Mouse (Mus musculus) midbrain, embryonic 16.5 days (tissue): ENCODE measurements around the gene Sqor. TPM values are rescaled to one million over a fixed set of nuclear protein-coding genes. Genes with fewer than 3 reads are reported as not detected.

Experiments used
- ATAC-seq: fragments of 200-750 bp; cut with Nextera tagmentation; 2 replicates; pipeline ENCODE4 v1.8.0; 2017; ENCODE audit warnings: moderate TSS enrichment
- H3K27ac ChIP-seq: fragments of 300-500 bp; sonication (generic); 2 replicates; pipeline ENCODE4 v1.5.1; 2014; ENCODE audit warnings: mild to moderate bottlenecking, low read length, mixed read lengths
- H3K27me3 ChIP-seq: fragments of 300-500 bp; sonication (generic); 2 replicates; pipeline ENCODE4 v1.6.1; 2014; ENCODE audit warnings: low read depth, low read length, mixed read lengths; ENCODE audit not compliant: control insufficient read depth, insufficient read depth
- H3K36me3 ChIP-seq: fragments of 300-500 bp; sonication (generic); 2 replicates; pipeline ENCODE4 v1.6.1; 2014; ENCODE audit warnings: mild to moderate bottlenecking, low read length, moderate library complexity, mixed read lengths; ENCODE audit not compliant: control insufficient read depth, insufficient read depth
- H3K4me1 ChIP-seq: fragments of 300-500 bp; sonication (generic); 2 replicates; pipeline ENCODE4 v1.6.1; 2014; ENCODE audit warnings: mild to moderate bottlenecking, low read length, mixed read lengths; ENCODE audit not compliant: control insufficient read depth, insufficient read depth
- H3K4me2 ChIP-seq: fragments of 300-500 bp; sonication (generic); 2 replicates; pipeline ENCODE4 v1.6.1; 2014; ENCODE audit warnings: mild to moderate bottlenecking, low read length, mixed read lengths
- H3K4me3 ChIP-seq: fragments of 300-500 bp; sonication (generic); 2 replicates; pipeline ENCODE4 v1.5.1; 2014; ENCODE audit warnings: low read depth, mild to moderate bottlenecking, low read length, moderate library complexity, mixed read lengths
- H3K9ac ChIP-seq: fragments of 300-500 bp; sonication (generic); 2 replicates; pipeline ENCODE4 v1.6.1; 2014; ENCODE audit warnings: low read depth, low read length, mixed read lengths
- H3K9me3 ChIP-seq: fragments of 300-500 bp; sonication (generic); replicated peaks from 2 replicates; pipeline ENCODE4 v1.6.1; 2014; ENCODE audit warnings: mild to moderate bottlenecking, low read length, mixed read lengths; ENCODE audit not compliant: control insufficient read depth, poor library complexity, severe bottlenecking
- WGBS: fragments of 180-500 bp; shearing (Covaris S2); extraction: QIAGEN DNeasy Blood & Tissue Kit; methylation state at CpG from one replicate; pipeline ENCODE4 v1.1.7; 2014; 5-methylcytosine and 5-hydroxymethylcytosine counted together
- polyA plus RNA-seq: library from polyadenylated mRNA; unstranded; fragments of >200 nt; fragmentation: Nextera tagmentation; extraction: Ambion mirVana; gene quantifications from 2 replicates; pipeline ENCODE4 v1.2.1, GENCODE M21; 2015

Gene Sqor
- polyA plus RNA-seq, 1 experiment from 2014 or later, result 2.4 TPM

DNA sequence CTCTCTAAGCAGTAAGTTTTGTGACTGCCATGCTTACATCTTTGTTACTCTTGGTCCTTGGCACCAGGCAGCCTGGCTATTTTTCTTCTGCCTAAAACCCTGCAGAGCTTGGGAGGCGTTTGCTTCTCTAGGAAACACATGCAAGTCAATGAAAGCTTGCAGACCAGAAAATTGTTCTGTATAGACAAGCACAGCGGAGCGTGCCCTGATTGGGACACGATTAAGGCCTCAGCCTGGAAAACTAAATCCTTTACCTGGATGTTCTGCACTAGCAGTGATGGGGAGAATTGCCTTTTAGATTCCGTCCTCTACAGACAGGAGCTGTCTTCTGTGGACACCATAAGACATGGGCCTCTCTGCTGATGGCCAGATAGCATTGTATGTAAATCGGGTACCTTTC lies 39.4 kb downstream of the Sqor start:
- no peak overlapping the region for H3K4me3 ChIP-seq
- H3K9me3 ChIP-seq, result no peaks in the 10 kb centered on the region
- WGBS, result 68% methylated on average over 6 of the region's 6 CpGs
- no peak overlapping the region for H3K4me2 ChIP-seq
- ATAC-seq, result no peak
- no peaks in the 10 kb centered on the region for H3K4me1 ChIP-seq
- no peak overlapping the region for H3K9ac ChIP-seq
- H3K27ac ChIP-seq, result no peak overlapping the region
- H3K36me3 ChIP-seq, result no peaks in the 10 kb centered on the region
- no peaks in the 10 kb centered on the region for H3K27me3 ChIP-seq

GRCm38 (mm10) chr2:122806040-122806439 lies 41.0 kb downstream of the Sqor start:
- no peaks in the 10 kb centered on the region for H3K36me3 ChIP-seq

DNA sequence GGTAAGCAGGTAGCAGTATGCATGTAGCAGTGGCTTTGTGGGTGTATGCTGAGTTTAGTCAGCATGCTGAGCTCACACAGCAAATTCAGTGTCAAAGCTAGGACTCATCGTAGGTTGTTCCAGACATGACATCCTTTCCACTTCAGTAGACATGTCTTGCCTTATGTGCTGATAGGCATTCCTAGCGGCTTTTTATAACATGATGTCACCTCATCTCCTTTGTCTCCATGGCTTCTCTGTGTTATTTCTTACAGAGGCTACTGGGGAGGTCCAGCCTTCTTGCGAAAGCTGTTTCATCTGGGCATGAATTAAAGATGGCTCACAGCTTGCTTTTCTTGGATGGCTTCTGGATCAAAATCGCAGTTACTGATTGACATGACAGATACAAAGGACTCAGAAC lies 44.0 kb downstream of the Sqor start:
- WGBS, result 56% methylated on average over 4 of the region's 4 CpGs
- Histone ChIP-seq H3K9ac (no peak overlapping the region), H3K4me2 (no peak overlapping the region), H3K4me1 (no peaks in the 10 kb centered on the region), H3K36me3 (no peaks in the 10 kb centered on the region), H3K27ac (no peak overlapping the region), H3K27me3 (no peaks in the 10 kb centered on the region), H3K4me3 (no peak overlapping the region), H3K9me3 (no peaks in the 10 kb centered on the region)
- no peak for ATAC-seq

More at GRCm38 (mm10) chr2:122806040-122806439, 41.0 kb downstream of the Sqor start:
- no peaks in the 10 kb centered on the region for H3K4me1 ChIP-seq
- WGBS, result 92% methylated on average over 3 of the region's 3 CpGs
- no peak for ATAC-seq
- H3K27ac ChIP-seq, result no peak overlapping the region
- H3K4me3 ChIP-seq, result no peak overlapping the region
- H3K4me2 ChIP-seq, result no peak overlapping the region
- H3K27me3 ChIP-seq, result no peaks in the 10 kb centered on the region
- no peaks in the 10 kb centered on the region for H3K9me3 ChIP-seq
- H3K9ac ChIP-seq, result no peak overlapping the region

GRCm38 (mm10) chr2:122816986-122817385 lies 51.9 kb downstream of the Sqor start:
- H3K4me1 ChIP-seq, result no peaks in the 10 kb centered on the region
- no peaks in the 10 kb centered on the region for H3K9me3 ChIP-seq
- no peak overlapping the region for H3K4me3 ChIP-seq
- H3K27ac ChIP-seq, result no peak overlapping the region
- 84% methylated on average over 2 of the region's 2 CpGs for WGBS
- H3K36me3 ChIP-seq, result no peaks in the 10 kb centered on the region
- ATAC-seq, result no peak
- no peak overlapping the region for H3K9ac ChIP-seq
- H3K27me3 ChIP-seq, result no peaks in the 10 kb centered on the region
- H3K4me2 ChIP-seq, result no peak overlapping the region

GRCm38 (mm10) chr2:122821246-122821645 lies 56.2 kb downstream of the Sqor start:
- Histone ChIP-seq H3K36me3 (no peaks in the 10 kb centered on the region), H3K4me1 (peaks cover 6% of the 10 kb centered on the region), H3K9ac (no peak overlapping the region), H3K27ac (no peak overlapping the region), H3K9me3 (no peaks in the 10 kb centered on the region), H3K4me3 (no peak overlapping the region), H3K4me2 (no peak overlapping the region), H3K27me3 (no peaks in the 10 kb centered on the region)
- ATAC-seq, result no peak
- WGBS, result 67% methylated on average over 2 of the region's 2 CpGs

DNA sequence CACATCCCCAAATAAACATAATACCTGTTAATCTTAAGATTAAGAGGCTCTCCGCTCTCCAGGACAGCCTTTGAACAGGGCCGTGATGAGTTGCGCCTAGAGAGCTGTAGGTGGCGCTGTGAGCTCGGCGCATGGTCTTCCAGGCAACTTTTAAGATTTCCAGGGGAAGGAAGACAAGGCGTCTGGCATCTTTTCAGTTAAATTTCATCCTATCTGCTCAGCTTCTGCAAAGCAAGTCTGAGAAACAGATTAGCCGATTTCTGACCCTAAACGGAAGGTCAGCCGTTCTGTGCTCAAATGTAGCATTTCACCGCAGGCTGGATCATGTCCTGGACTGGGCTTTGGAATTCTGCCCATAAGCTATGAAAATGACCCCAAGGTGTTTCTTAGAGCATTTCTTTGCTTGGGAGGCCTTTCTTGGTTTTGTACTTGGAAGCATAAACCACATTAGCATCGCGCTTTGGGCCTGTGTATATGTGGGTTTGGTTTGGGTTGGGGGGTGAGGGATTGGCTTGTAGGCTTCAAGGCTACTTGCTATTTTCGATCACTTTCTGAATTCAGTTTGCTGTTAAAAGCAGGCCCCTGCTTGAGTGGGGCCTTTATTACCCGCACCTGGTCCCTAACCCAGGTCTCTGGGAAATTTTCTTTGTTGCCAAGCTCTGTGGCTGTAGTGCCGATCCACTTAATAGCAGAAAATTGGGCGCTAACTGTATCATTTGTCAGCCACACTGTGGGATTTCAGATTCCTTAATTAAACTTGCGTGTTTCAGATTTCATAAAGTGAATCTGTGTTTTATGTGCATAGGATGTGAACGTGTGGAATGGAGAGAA lies 60.6 kb downstream of the Sqor start:
- peak; percentile 77 for ATAC-seq
- Histone ChIP-seq H3K27ac (peak overlapping the region; percentile 61), H3K36me3 (no peaks in the 10 kb centered on the region), H3K4me3 (no peak overlapping the region), H3K4me1 (peaks cover 6% of the 10 kb centered on the region), H3K9me3 (no peaks in the 10 kb centered on the region), H3K27me3 (no peaks in the 10 kb centered on the region), H3K4me2 (peak overlapping the region; percentile 35), H3K9ac (peak overlapping the region; percentile 8; the same call in 1 of the 2 replicates)
- WGBS, result 25% methylated on average over 19 of the region's 19 CpGs

GRCm38 (mm10) chr2:122826302-122826701 lies 61.3 kb downstream of the Sqor start:
- Histone ChIP-seq H3K9me3 (no peaks in the 10 kb centered on the region), H3K9ac (no peak overlapping the region), H3K27ac (no peak overlapping the region; the same call in 1 of the 2 replicates), H3K27me3 (no peaks in the 10 kb centered on the region), H3K4me1 (peaks cover 6% of the 10 kb centered on the region), H3K36me3 (no peaks in the 10 kb centered on the region), H3K4me2 (no peak overlapping the region), H3K4me3 (no peak overlapping the region)
- peak; percentile 32; the same call in 1 of the 2 replicates for ATAC-seq
- WGBS, result 31% methylated on average over 3 of the region's 3 CpGs

DNA sequence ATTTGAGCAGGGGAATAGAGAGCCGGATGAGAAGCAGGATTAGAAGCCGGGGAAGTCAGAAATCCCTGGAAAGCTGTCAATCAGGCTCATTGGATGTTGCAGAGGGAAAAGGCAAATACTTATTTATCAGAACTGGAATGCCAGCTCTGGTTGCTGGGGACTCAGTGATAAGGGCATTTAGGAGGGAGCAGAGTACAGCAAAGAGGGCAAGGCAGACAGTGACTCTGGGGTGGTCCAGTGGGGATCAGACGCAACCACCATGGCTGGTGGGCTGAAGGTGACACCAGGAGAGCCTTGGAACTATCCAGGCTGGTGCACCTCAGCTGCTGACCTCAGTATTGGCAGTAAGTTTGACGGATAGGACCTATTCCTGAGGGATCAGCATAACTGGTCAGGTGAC lies 89.6 kb downstream of the Sqor start:
- H3K9ac ChIP-seq, result no peak overlapping the region
- 0 out of 2 replicates have a peak, but pooled peaks have one; percentile 14 for ATAC-seq
- H3K9me3 ChIP-seq, result no peaks in the 10 kb centered on the region
- H3K4me1 ChIP-seq, result no peaks in the 10 kb centered on the region
- H3K27ac ChIP-seq, result no peak overlapping the region
- no peaks in the 10 kb centered on the region for H3K36me3 ChIP-seq
- WGBS, result 48% methylated on average over 4 of the region's 4 CpGs
- H3K27me3 ChIP-seq, result no peaks in the 10 kb centered on the region
- no peak overlapping the region for H3K4me2 ChIP-seq
- no peak overlapping the region for H3K4me3 ChIP-seq

GRCm38 (mm10) chr2:122855354-122855753 lies 90.3 kb downstream of the Sqor start:
- Histone ChIP-seq H3K4me1 (no peaks in the 10 kb centered on the region), H3K9ac (no peak overlapping the region), H3K27me3 (no peaks in the 10 kb centered on the region), H3K9me3 (no peaks in the 10 kb centered on the region), H3K4me3 (no peak overlapping the region), H3K4me2 (no peak overlapping the region), H3K36me3 (no peaks in the 10 kb centered on the region), H3K27ac (no peak overlapping the region)
- ATAC-seq, result no peak
- WGBS, result 65% methylated on average over 3 of the region's 3 CpGs
